8 mouse cellular contexts compared by ENCODE assay signal in genomic region chr11:114636292-114636691, GRCm38 (mm10). TPM values are rescaled to one million over a fixed set of nuclear protein-coding genes. Genes with fewer than 3 reads are reported as not detected.
DNase-seq lines count a peak whose midpoint lies in the region; ATAC-seq lines count a peak whose summit lies in the region.

No protein-coding gene starts in this region.

- DNase-seq in adrenal gland, adult 8-10 months, result peak; percentile 45
- DNase-seq in embryo, embryonic 11 days, result peak; percentile 94
- DNase-seq in gastrocnemius, postnatal 36 days, result peak; percentile 46 to 64
- DNase-seq in intestine, embryonic 14.5 days (ENCODE audit: low spot score), result peak; percentile 98
- peak; percentile 53 to 90 for DNase-seq in left cerebral cortex, adult 9 months (ENCODE audit: low spot score in 2 of 2)
- DNase-seq in midbrain, embryonic 11.5 days (ENCODE audit: low spot score, missing footprints), result peak; percentile 99
- DNase-seq in skeletal muscle tissue, adult 2 months (ENCODE audit: low read depth, low spot score), result peak; percentile 59
- peak; percentile 81 for DNase-seq in yolk sac, embryonic 10.5 days (ENCODE audit: low spot score)

- H3K4me3 ChIP-seq in intestine, embryonic 14.5 days (ENCODE audit: low read depth, low read length), result no peak overlapping the region
- H3K4me3 ChIP-seq in midbrain, embryonic 11.5 days (ENCODE audit: low read depth, low read length), result no peak overlapping the region

- 2% methylated on average over 6 of the region's 6 CpGs for WGBS in intestine, embryonic 14.5 days
- WGBS in midbrain, embryonic 11.5 days, result under 1% methylated on average over 6 of the region's 6 CpGs

- no peaks in the 10 kb centered on the region for H3K36me3 ChIP-seq in intestine, embryonic 14.5 days (ENCODE audit: control insufficient read depth, insufficient read depth, low read length)
- H3K36me3 ChIP-seq in midbrain, embryonic 11.5 days (ENCODE audit: control insufficient read depth, insufficient read depth, low read length), result no peaks in the 10 kb centered on the region

- intact Hi-C loops in gastrocnemius, postnatal 36 days (cut with DNase I), result loop anchor here (2.0 to 5.0 kb wide), 3 partner anchors 114 to 771 kb away; no protein-coding TSS in a partner anchor

- 0 out of 2 replicates have a peak, but pooled peaks cover 7% of the 10 kb centered on the region for H3K27me3 ChIP-seq in intestine, embryonic 14.5 days (replicated peaks; ENCODE audit: control insufficient read depth, insufficient read depth, low read length)
- peaks cover 14% of the 10 kb centered on the region for H3K27me3 ChIP-seq in midbrain, embryonic 11.5 days (ENCODE audit: control insufficient read depth, insufficient read depth, low read length)

- no peaks in the 10 kb centered on the region for H3K9me3 ChIP-seq in intestine, embryonic 14.5 days (ENCODE audit: control insufficient read depth, low read length)
- no peaks in the 10 kb centered on the region for H3K9me3 ChIP-seq in midbrain, embryonic 11.5 days (ENCODE audit: control insufficient read depth, low read length)

- ATAC-seq in intestine, embryonic 14.5 days (replicated peaks; ENCODE audit: low FRiP score, low TSS enrichment, low read depth), result 0 out of 2 replicates have a peak, but pooled peaks have one; percentile 37
- ATAC-seq in midbrain, embryonic 11.5 days (ENCODE audit: low FRiP score), result peak; percentile 65

- peak overlapping the region; percentile 32; the same call in 1 of the 2 replicates for H3K4me2 ChIP-seq in intestine, embryonic 14.5 days (ENCODE audit: low read length)
- H3K4me2 ChIP-seq in midbrain, embryonic 11.5 days, result no peak overlapping the region; the same call in 1 of the 2 replicates

- no peak overlapping the region for H3K9ac ChIP-seq in intestine, embryonic 14.5 days (ENCODE audit: low read length)
- H3K9ac ChIP-seq in midbrain, embryonic 11.5 days (ENCODE audit: low read length), result no peak overlapping the region

- H3K27ac ChIP-seq in intestine, embryonic 14.5 days (ENCODE audit: low read depth), result no peak overlapping the region
- H3K27ac ChIP-seq in midbrain, embryonic 11.5 days (ENCODE audit: low read depth, low read length), result no peak overlapping the region

- peaks cover 6% of the 10 kb centered on the region for H3K4me1 ChIP-seq in intestine, embryonic 14.5 days (replicated peaks; ENCODE audit: control insufficient read depth, insufficient read depth, low read length)
- H3K4me1 ChIP-seq in midbrain, embryonic 11.5 days (ENCODE audit: control insufficient read depth, insufficient read depth, low read length), result peaks cover 15% of the 10 kb centered on the region

RNA-seq across cellular contexts. Expression of gene Rpl38, which starts 32.0 kb away (rescaled TPM):
- total RNA-seq in adrenal gland, adult 8-10 months (2022), result 1,000 to 10,000 TPM; 1,051 to 1,434 (median 1,137) TPM
- total RNA-seq in gastrocnemius, postnatal 36 days (2021), result 100 to 1,000 TPM; 432 to 556 TPM
- polyA plus RNA-seq in intestine, embryonic 14.5 days (2014; fragmentation: Nextera tagmentation; extraction: Ambion mirVana), result 1,083 and 1,275 TPM in 2 replicates
- 839 and 977 TPM in 2 replicates for polyA plus RNA-seq in midbrain, embryonic 11.5 days (2014; fragmentation: Nextera tagmentation; extraction: Ambion mirVana)

RNA-seq across cellular contexts. Expression of gene Ttyh2, which starts 38.9 kb away (rescaled TPM):
- total RNA-seq in adrenal gland, adult 8-10 months (2022), result 100 to 1,000 TPM in 2 of 4 experiments, 10 to 100 TPM in 2; 75.1 to 107 (median 88.6) TPM
- 10 to 100 TPM; 16.0 to 19.4 TPM for total RNA-seq in gastrocnemius, postnatal 36 days (2021)
- polyA plus RNA-seq in intestine, embryonic 14.5 days (2014; fragmentation: Nextera tagmentation; extraction: Ambion mirVana), result 17.7 and 19.9 TPM in 2 replicates
- 11.0 and 11.4 TPM in 2 replicates for polyA plus RNA-seq in midbrain, embryonic 11.5 days (2014; fragmentation: Nextera tagmentation; extraction: Ambion mirVana)

Comparison
In these comparisons a context has a peak if more than half of its experiments do, and no peak if none do; other contexts are left out.
1. DNase-seq: peak in every context shown above with its lines; median percentile 99 in midbrain, embryonic 11.5 days; 98 in intestine, embryonic 14.5 days; 94 in embryo, embryonic 11 days; 81 in yolk sac, embryonic 10.5 days; 72 in left cerebral cortex, adult 9 months; 59 in skeletal muscle tissue, adult 2 months; 55 in gastrocnemius, postnatal 36 days; 45 in adrenal gland, adult 8-10 months.